Mouse (Mus musculus): ENCODE measurements around the gene Hipk2.

The Hipk2 gene

DNA sequence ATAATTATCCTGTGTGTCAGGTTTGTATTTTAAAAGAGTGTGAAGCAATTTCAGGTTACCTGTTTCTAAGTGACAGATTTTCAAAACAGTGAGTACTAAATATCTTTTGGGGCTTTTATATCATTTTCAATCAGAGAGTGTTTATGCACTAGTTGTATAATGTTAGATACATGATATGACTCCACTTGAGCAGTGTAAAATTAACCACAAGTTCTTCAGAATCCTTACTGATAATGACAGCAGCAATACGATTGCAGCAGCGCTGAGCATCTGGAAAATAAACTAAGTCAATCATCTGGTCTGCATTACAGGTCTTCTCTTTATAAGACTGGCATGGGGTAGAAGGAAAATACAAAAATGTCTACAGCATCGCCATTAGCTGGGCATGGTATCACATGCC is 49.1 kb downstream of the Hipk2 start:
- DNase-seq: no peak

DNA sequence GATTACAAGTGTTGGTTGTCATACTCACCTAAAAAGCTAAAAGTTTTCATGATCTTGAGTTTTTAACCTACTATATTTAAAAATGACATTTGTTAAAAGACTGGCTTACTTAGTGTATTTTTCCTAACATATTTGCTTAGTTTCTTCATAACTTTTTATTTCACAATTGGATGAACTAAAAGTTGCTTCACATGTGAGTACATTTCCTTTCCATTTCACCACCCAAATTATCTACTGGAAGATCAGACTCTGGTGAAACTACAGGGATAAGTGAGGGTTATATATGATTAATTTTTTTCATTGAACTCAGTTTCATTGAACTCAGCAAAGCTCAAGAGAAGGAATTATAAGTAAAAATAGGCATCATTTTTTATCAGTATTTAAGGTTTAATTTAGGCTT is 50.1 kb downstream of the Hipk2 start:
- no peak for DNase-seq

DNA sequence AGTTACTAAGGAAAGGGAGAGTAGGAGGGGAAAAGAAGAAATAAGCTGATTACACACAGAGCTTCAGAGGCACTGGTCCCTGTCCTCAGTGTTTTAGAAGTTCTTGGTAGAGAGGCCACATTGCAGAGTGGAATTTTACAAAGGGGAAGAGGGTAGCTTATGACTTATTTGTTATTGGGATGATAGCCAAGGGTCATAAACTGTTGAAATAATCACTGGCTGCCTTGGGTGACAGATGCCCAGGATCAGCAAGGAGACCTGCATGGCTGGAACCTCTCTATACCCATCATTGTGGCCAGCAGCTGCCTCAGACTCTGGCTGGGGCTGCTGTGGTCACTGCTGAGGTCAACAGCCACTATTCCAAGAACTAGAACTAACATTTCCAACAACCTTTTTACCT is 52.1 kb downstream of the Hipk2 start:
- no peak for DNase-seq

DNA sequence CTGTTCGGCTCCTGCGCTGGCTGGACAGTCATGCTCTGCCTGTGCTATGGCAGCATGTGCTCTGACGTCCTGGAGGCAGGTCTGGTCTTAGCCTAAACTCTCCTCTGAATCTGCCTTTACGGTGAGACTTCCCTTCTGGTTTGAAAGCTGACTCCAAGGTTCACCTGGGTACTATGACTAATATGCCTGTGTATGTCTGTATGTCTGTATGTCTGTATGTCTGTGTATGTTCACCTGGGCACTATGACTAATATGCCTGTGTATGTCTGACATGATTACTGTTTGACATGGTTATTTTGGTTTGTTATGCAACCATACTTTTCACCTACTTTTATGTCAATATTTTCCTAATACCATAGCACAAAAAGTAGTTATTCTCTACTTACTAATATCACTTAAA is 52.8 kb downstream of the Hipk2 start:
- DNase-seq: no peak

DNA sequence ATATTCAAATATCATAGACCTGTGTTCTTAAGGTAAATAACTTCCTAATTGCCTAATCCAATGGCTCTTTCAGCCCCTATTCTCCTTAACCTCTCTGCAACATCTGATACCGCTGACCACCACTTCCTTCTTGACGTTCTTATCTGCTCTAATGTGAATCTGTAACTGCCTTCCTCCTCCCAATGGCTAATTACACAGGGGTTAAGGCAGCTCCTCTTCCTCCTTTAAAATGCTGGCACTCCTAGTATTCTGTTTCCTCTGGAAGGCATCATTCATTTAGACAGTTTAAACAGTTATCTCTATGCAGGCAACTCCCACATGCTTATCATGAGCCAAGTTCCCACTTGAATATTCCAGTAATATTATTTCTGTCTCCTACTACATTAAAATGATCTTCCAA is 54.3 kb downstream of the Hipk2 start:
- DNase-seq: no peak

DNA sequence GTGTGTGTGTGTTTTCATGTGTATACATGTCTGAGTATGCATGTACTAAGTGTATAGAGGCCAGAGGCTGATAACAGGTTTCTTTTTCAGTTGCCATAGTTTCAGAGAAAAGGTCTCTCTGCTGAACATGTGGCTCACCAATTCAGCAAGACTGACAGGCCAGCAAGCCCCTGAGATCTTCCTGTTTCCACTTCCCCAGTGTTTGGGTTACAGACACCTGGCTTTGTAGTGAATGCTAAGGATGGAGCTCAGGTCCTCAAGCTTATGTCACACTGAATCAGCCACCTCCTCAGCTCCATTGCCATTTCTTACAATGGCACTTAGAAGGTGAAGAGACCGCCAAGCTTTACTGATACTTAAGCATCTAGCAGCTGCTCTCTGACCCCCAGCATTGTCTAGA is 55.1 kb downstream of the Hipk2 start:
- DNase-seq: no peak

DNA sequence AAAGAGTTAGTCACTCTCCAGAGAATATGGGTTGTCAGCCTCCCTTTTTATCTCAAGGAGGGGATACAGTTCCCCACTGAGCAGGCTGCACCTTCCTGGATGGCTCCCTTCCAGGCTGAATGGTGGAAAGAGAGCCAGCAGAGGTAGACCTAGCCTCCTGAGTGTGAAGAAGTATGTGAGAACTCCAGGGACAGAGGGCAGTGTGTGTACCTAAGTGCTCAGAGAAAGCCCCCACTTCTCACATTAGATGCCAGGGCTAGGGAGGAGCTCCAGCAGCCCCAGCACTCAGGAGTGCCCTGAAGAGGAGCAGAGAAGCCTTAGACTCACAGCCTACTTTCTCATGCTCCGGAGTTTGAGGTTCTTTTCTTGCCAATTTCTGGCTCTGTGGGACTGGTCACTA is 59.7 kb downstream of the Hipk2 start:
- no peak for DNase-seq

DNA sequence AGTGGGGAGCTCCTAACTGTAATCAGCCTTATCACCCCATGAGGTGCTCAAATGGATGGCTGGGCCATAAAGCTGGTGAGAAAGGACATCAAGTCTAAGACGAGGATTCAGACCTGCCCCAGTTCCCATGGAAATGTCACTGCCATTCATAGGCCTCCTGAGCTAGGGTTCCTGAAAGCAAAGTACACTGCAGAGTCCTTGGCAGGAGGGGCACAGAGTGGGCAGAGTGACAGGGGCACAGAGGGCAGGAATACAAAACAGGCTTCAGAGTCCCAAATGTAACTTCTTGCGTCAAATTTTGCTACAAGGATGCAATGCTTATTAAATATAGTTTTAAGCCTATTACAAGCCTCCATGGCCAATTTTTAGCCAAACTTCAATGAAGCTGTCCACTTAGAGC is 60.4 kb downstream of the Hipk2 start:
- DNase-seq: no peak

DNA sequence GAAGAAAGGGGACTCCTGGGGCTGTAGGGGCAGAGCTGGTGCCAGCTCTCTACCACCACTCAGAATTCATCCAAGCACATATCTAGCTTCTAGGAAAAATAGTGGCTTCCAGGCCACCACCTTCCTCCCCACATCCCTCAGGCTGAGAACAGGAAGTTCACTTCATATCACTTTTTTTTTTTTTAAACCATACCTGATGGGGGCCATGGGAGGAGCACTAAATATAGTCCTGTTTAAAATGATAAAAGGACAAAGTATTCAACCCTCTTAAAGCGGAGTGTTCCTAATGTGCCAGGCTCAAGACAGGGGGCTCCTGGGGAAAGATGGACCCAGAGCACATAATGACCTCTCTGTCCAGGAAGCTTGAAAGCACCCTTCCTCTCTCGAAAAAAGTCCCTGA is 61.3 kb downstream of the Hipk2 start:
- DNase-seq: no peak

DNA sequence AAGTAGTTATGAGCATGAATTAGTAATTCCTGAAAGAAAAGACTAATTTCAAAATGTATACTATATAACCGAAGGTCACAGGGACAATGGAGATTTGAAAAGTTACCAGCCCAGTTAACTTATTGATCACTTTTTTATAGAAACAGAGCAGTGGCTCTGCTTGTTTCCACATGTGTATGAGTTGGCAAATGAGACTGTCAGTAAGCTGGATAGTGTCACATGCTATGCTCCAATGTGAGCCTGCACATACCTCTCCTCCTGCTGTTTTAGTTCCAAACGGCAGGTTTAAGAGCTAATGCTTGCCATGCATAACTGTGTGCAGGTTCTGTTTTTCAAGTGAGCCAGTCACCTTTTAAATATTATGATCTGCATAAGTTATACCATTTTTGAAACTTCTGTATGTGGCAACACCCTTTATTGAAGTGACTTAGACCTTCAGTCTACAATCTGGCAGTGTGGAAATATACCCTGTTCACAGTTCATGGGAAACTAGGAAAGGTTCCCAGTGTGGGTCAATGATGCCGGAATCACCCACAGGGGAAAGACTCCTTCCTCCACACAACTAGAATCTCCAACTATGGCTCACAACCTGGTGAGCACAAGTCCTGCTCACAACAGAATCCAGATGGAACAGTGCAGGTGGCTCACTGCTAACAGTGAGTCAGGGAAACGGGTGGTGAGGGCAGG is 64.4 kb downstream of the Hipk2 start:
- DNase-seq: no peak

DNA sequence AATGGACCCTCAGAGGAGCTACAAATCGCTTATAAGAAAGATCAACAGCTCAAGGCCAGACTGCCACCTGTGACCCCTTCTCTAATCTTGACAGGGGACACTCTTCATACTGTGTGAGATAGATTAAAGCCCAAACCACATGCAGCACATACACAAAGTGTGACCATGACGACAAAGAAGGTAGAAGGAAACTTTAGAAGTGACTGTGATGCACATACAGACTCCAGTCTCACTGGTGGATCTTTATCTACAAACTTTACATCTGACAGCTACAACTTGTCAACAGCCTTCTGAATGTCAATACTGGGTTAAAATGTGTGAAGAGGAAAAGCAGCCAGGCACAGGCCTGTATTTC is 65.9 kb downstream of the Hipk2 start:
- no peak for DNase-seq

DNA sequence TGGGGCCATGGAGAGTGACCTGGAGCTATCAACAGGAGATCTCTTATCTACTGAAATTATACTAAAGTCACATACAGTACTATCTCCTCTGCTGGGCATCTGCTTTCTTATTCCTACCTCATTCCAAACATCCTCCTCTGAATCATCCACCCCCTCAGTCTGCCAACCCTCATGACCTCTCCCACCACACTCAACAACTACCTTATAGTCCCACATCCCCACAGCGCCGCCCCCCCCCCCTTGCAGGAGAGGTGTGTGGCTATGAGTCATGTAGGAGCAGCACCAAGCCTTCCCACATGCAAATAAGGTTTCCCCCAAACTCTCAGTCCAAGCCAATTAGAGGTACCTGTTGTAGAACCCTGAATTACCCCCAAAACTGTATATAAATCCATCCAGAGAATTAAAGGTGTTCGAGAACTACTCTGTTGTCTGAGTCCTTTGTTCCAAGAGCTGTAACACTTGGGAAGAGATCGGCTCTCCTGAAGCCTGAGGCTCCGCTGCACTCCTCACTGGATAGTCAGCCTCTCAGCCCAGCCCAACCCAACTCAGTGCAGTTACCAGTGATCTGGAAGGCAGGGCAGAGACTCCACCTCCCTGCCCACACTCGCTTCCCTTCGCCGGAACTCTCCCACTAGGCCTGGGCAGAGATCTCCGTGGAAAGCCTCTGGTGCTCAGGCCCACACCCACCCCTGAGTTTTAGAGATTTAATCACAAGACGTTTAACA is 66.4 kb downstream of the Hipk2 start:
- DNase-seq: no peak

DNA sequence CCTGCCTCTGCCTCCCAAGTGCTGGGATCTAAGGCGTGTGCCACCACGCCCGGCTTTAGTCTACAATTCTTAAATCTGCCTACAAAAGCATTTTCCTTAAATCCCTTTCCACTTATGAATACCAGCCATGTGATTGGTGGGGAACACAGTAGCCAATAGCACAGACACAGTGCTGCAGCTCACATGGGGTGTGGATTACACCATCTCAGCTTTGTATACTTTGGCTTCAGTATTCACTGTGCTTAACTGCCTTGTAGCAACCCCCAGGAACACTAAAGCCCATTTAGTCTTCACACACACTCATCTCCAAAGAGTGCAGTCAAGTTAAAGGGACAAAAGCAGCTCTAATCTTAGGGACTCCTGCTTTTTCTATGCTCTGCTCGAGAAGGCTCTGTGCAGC is 67.6 kb downstream of the Hipk2 start:
- no peak for DNase-seq

DNA sequence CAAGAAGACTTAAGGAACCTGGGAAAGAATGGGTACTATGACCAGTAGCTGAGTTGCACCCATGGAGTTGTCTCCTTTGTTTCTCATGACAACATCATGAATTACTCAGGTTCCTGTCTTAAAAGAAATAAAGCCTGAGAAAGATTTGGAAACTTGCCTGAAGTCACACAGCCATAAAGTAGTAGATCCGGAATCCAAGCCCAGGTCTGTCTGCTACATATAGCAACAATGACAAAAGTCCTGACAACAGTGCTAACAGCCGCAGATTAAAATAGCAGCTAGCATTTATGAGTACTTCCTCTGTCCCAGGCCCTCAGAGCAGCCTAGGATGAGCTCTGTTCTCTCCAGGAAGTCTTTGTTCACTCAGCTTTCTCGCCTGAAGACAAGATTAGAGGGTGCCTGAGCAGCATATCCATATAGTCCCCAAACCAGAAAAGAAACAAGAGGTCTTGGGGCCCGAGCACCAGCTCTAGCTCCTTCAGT is 69.0 kb downstream of the Hipk2 start:
- no peak for DNase-seq

DNA sequence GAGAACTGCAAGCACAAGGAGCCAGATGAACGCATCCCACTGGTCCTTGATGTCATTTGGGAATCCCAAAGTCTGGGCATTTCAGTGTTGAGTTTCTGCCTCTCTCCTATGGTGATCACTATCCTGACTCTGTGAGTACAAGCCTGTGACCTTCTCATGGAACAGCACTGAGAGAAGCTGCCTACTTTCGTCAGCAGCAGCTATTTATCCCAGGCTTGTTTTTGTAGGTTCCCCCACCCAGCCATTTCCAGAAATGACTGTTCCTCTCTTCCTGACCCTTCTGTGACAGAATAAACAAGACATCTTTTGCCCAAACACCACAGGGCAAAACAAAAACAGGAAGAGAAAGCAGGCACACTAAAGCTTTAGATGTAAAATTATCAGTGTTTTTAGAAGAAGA is 70.4 kb downstream of the Hipk2 start:
- DNase-seq: no peak

DNA sequence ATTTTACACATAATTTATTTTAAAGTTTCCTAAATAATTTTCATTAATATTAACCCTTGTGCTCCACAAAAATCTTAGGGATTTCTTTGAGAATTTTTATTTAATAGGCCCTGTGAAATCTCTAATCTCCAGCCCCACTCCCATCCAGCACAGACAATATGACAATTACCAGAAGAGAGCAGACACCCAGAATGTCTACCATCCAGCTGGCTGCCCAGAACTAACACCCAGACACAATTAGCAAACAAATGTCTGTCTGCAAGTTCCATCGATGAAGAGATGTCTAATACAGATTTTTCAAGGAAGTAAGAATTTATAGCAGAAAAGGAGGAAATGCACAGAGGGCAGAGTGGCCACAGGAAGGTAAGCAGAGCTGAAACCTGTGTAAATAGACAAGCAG is 74.7 kb downstream of the Hipk2 start:
- no peak for DNase-seq

DNA sequence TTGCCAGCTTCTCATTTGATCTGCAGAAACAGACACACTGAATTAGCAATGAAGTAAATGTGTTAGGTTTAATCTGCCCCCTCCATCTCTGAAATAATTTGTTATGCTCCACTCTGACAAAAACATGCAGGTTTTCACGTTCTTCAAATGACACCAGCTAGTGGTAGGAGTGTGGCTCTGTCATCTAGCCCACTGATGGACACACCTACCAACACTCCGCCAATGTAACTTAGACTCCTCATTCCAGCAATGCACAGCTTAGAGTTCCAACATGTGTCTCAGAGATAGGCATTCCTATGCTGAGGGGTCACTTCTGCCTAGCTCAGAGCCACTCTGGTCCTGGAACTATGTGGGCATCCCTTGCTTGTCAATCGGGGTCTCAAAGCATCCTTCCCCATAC is 78.4 kb downstream of the Hipk2 start:
- no peak for DNase-seq

DNA sequence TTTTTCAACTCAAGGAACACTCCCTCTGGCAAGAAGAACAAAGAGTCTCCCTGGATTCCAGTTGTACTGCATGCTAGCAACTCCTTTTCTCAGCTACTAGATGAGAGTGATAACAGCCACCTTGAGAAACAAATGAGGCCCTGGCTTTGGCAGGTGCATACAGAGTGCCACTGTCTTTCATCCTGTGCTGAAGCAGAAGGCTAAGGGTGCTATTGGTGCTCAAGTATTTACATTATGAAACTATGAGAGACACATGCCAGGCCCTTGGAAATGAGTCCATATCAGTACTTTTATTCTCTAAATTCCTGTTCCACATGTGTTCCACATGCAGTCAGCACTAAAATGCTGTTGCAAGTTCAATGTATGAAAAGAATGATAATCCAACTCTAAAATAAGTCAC is 79.0 kb downstream of the Hipk2 start:
- DNase-seq: no peak

DNA sequence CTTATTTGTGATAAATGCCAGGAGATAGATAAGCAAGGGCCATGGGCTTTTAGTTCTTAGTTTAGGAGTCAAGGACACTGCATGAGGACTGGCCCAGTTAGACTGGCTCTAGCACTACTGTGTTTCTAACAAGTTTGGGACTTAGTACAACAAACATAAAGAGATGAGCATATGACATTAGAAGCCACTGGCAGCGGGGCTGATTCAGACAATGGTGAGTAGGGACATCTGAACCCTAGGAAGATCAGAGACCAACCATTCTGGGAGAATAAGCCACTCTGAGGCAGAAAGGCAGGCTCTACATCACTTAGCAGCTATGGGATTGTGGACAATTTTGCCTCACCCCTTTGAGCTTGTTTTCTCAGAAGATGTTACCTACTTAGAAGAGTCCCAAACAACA is 79.6 kb downstream of the Hipk2 start:
- no peak for DNase-seq

DNA sequence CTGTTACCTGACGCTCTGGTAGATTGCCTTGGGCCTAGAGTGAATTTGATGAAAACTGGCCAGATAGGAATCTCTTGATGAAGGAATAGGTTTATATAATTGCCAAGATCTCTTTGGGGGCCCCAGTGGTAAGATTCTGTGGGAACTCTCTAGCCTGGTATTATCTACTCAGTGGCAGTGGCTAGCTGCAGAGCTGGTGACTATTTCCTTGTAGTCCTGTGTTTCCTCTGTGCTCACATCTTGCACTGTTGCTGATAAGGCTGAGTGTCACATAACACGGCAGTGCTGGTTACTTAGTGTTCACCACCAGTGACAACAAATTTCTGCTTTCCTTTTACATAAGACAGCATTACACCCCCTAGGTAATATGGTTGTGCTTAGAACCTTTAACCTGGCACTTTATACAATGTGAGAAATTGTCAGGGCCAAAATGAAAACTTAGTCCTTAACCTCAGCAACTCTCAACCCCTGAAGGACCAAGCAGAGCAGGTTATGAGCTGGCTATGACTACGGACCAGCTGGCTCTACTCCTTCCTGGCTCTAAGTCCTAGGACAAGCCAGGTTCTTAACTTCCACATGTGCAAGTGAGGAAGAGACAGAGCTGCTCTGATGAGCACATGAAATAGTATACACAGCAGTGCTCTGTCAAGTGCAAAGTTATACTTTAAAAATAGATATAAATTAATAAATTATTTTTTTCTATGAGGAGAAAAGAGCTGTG is 80.7 kb downstream of the Hipk2 start:
- no peak for DNase-seq

DNA sequence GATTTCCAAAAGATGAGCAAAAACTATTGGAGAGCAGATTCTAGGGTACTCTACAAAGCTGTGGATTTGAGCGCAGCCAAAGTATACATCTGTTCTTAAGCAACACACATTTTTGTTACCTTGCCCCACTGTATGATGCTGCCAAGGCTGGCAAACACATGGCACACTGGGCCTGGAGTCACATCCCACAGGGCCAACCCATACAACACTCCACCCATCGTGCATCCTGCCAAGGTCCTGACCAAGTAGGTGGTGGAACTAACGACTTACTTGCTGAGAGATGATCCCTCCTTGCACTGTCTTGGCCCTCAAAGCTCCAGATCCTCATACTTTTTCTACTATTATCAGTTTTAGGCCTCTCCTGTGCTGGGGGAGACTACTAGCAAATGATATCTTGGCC is 83.0 kb downstream of the Hipk2 start:
- no peak for DNase-seq

DNA sequence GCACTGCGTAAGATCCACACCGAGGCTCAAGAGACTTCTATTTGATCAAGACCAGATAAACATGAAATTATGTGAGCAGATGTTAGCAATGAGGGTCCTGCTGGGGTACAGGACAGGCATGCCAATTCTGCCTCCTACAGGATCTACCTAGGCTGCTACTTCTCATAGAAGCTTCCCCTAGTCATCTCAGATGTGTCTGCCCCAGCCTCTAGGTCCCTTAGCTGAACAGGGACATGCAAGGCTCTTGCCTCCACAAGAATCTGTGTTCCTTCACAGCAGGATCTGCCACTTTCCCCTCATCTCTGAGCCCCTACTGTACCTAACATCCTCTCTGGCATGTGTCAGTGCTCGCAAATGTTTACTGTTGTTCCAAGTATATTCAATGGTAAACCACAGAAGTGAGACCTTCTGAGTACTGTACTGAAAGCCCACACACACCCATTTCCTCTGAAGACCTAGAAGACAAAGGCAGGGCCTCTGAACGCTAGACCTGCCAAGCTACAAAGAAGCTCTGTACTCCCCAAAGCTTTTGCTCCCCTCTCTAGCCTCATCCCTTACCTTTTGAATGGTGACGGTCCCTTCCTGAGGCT is 86.6 kb downstream of the Hipk2 start:
- DNase-seq: no peak

DNA sequence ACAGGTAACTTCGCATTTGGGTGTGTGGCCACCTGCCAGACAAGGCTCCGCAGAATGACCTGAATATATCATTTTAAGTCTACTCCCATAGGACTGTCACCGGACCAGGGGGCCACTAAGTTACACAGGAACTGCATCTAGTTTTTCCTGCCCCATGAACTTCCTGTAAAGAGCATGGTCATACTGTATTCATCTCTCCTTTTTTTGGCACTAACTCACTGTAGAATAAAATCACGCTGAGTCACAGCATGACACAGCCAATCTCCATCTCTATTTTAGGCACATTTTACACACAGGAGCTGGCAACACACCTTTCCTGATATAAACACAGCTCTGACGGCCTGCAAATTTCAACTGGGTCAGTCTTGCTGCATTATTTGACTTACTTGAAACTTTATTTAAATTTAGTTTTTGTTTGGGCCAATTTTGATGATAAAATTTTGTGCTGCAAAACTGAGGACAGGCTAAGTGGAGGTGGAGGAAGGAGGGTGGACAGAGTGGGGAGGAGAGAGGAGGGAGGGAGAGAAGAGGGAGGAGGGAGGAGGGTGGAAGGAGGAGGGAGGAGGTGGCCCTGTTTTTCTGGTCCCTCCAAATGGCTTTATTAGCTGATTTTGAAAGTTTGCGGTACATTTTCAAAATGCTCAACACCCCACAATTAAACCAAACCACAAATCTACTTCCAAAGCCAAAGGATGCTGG is 88.0 kb downstream of the Hipk2 start:
- no peak for DNase-seq
